Mouse (Mus musculus) cortical plate, adult 2 months (tissue): ENCODE data around the gene Vegfd. TPM values are rescaled to one million over a fixed set of nuclear protein-coding genes. Genes with fewer than 3 reads are reported as not detected.

ENCODE experiments used
- H3K27ac ChIP-seq: fragments of 200-500 bp; 2 replicates; pipeline ENCODE4 v1.5.1; 2012; ENCODE audit warnings: low read length, control low read depth, inconsistent platforms; ENCODE audit not compliant: insufficient read depth
- H3K4me1 ChIP-seq: fragments of 200-500 bp; 2 replicates; pipeline ENCODE4 v1.6.1; 2011; ENCODE audit warnings: low read length; ENCODE audit not compliant: control insufficient read depth, insufficient read depth
- H3K4me3 ChIP-seq: fragments of 200-500 bp; 2 replicates; pipeline ENCODE4 v1.5.1; 2011; ENCODE audit warnings: mild to moderate bottlenecking, low read length, control low read depth; ENCODE audit not compliant: insufficient read depth
- CTCF ChIP-seq: fragments of 200-500 bp; IDR thresholded peaks from 2 replicates; pipeline ENCODE4 v1.5.1; 2011; ENCODE audit warnings: mild to moderate bottlenecking, control low read depth, low read length; ENCODE audit not compliant: insufficient read depth; ENCODE audit errors: extremely low read depth
- POLR2A ChIP-seq: fragments of 200-500 bp; IDR thresholded peaks from 2 replicates; pipeline ENCODE4 v1.6.1; 2011; ENCODE audit warnings: mild to moderate bottlenecking, low read length, control low read depth; ENCODE audit not compliant: insufficient read depth; ENCODE audit errors: extremely low read depth
- polyA plus RNA-seq: library from polyadenylated mRNA; depleted of rRNA; stranded (reverse); fragments of >200 nt; gene quantifications from 2 replicates; pipeline ENCODE4 v1.2.3, GENCODE M21; 2012; rRNA removed

Gene Vegfd
- polyA plus RNA-seq, 1 experiment: 2.2 TPM

GRCm38 (mm10) chrX:164439462-164439861 lies 66.3 kb downstream of the Vegfd start:
- no peak overlapping the region for H3K4me3 ChIP-seq
- no peak for TF ChIP-seq CTCF
- no peak for TF ChIP-seq POLR2A
- H3K4me1 ChIP-seq: no peaks in the 10 kb centered on the region
- H3K27ac ChIP-seq: no peak overlapping the region

GRCm38 (mm10) chrX:164440140-164440539 lies 67.0 kb downstream of the Vegfd start:
- no peak for TF ChIP-seq CTCF
- TF ChIP-seq POLR2A: no peak
- H3K27ac ChIP-seq: no peak overlapping the region
- H3K4me1 ChIP-seq: no peaks in the 10 kb centered on the region
- H3K4me3 ChIP-seq: no peak overlapping the region

- H3K4me3 ChIP-seq: no peak overlapping the region
- no peaks in the 10 kb centered on the region for H3K4me1 ChIP-seq
- TF ChIP-seq CTCF (no peak), POLR2A (no peak)
- no peak overlapping the region for H3K27ac ChIP-seq
These were observed 67.5 kb downstream of the Vegfd start for GRCm38 (mm10) chrX:164440703-164441102.

GRCm38 (mm10) chrX:164441306-164441705 lies 68.1 kb downstream of the Vegfd start:
- TF ChIP-seq CTCF: no peak
- TF ChIP-seq POLR2A: no peak
- Histone ChIP-seq H3K4me3 (no peak overlapping the region), H3K4me1 (no peaks in the 10 kb centered on the region), H3K27ac (no peak overlapping the region)

GRCm38 (mm10) chrX:164445601-164446000 lies 72.4 kb downstream of the Vegfd start:
- TF ChIP-seq POLR2A (no peak), CTCF (no peak)
- H3K27ac ChIP-seq: no peak overlapping the region
- H3K4me3 ChIP-seq: no peak overlapping the region
- H3K4me1 ChIP-seq: no peaks in the 10 kb centered on the region

- no peaks in the 10 kb centered on the region for H3K4me1 ChIP-seq
- no peak overlapping the region for H3K4me3 ChIP-seq
- no peak for TF ChIP-seq CTCF
- TF ChIP-seq POLR2A: no peak
These were observed 73.0 kb downstream of the Vegfd start for GRCm38 (mm10) chrX:164446106-164446551.

GRCm38 (mm10) chrX:164446835-164447681 lies 73.9 kb downstream of the Vegfd start:
- Histone ChIP-seq H3K4me1 (no peaks in the 10 kb centered on the region), H3K27ac (no peak overlapping the region), H3K4me3 (no peak overlapping the region)
- TF ChIP-seq CTCF (no peak), POLR2A (no peak)

More at GRCm38 (mm10) chrX:164446106-164446551, 73.0 kb downstream of the Vegfd start:
- H3K27ac ChIP-seq: no peak overlapping the region

- no peak overlapping the region for H3K4me3 ChIP-seq
- TF ChIP-seq POLR2A (no peak), CTCF (no peak)
- no peaks in the 10 kb centered on the region for H3K4me1 ChIP-seq
- H3K27ac ChIP-seq: no peak overlapping the region
These were observed 74.5 kb downstream of the Vegfd start for GRCm38 (mm10) chrX:164447682-164448071.

- no peaks in the 10 kb centered on the region for H3K4me1 ChIP-seq
- TF ChIP-seq CTCF (peak; percentile 33; the same call in 1 of the 2 replicates), POLR2A (no peak)
- no peak overlapping the region for H3K4me3 ChIP-seq
- H3K27ac ChIP-seq: no peak overlapping the region
These were observed 76.0 kb downstream of the Vegfd start for GRCm38 (mm10) chrX:164449201-164449600.

Other genes starting within 250 kb of the Vegfd start
- gene Ace2, start 234.0 kb upstream of the Vegfd start, polyA plus RNA-seq: 1.2 and 1.6 TPM in 2 replicates
- gene Bmx, start 115.2 kb upstream of the Vegfd start, polyA plus RNA-seq: 1.6 and 1.7 TPM in 2 replicates
- 6.3 and 7.4 TPM in 2 replicates for gene Pir, start 104.0 kb upstream of the Vegfd start, polyA plus RNA-seq
- gene Piga, start 46.4 kb downstream of the Vegfd start, polyA plus RNA-seq: 5.2 and 5.8 TPM in 2 replicates
- gene Asb11, start 63.6 kb downstream of the Vegfd start, polyA plus RNA-seq: 5.4 and 6.1 TPM in 2 replicates
- not detected in 2 replicates for gene Asb9, start 132.9 kb downstream of the Vegfd start, polyA plus RNA-seq